Mouse (Mus musculus) liver, embryonic 14.5 days (tissue): ENCODE measurements around the gene Tada2b. TPM values are rescaled to one million over a fixed set of nuclear protein-coding genes. Genes with fewer than 3 reads are reported as not detected.

Source experiments
- ATAC-seq: fragments of 200-750 bp; cut with Nextera tagmentation; 2 replicates; pipeline ENCODE4 v1.8.0; 2017; ENCODE audit warnings: moderate number of reproducible peaks, mild to moderate bottlenecking, moderate library complexity; ENCODE audit not compliant: insufficient read depth
- DNase-seq, 3 experiments: peaks; one replicate each; pipeline ENCODE4 v3.0.0-alpha.2; 2012 to 2013; ENCODE audit warnings: low read depth in 3 of 3, low spot score in 3 of 3
- H3K27ac ChIP-seq: fragments of 300-500 bp; sonication (generic); 2 replicates; pipeline ENCODE4 v1.5.1; 2014; ENCODE audit warnings: moderate library complexity, mild to moderate bottlenecking, control low read depth, inconsistent platforms
- H3K27me3 ChIP-seq: fragments of 300-500 bp; sonication (generic); 2 replicates; pipeline ENCODE4 v1.6.1; 2014; ENCODE audit warnings: mild to moderate bottlenecking, low read length, moderate library complexity; ENCODE audit not compliant: control insufficient read depth, insufficient read depth
- H3K36me3 ChIP-seq: fragments of 300-500 bp; sonication (generic); replicated peaks from 2 replicates; pipeline ENCODE4 v1.6.1; 2014; ENCODE audit warnings: low read depth; ENCODE audit not compliant: control insufficient read depth, insufficient read depth
- H3K4me1 ChIP-seq, 2 experiments: fragments of 200-500 bp in 1 of 2; fragments of 300-500 bp in 1 of 2; sonication (generic) in 1 of 2; replicated peaks; 2 replicates each; pipeline ENCODE4 v1.6.1; 2012 to 2014; ENCODE audit warnings: antibody characterized with exemption in 1 of 2, inconsistent platforms in 1 of 2, low read length in 1 of 2; ENCODE audit not compliant: control insufficient read depth in 2 of 2, insufficient read depth in 2 of 2
- H3K4me2 ChIP-seq: fragments of 300-500 bp; sonication (generic); 2 replicates; pipeline ENCODE4 v1.6.1; 2014; ENCODE audit warnings: low read depth, mild to moderate bottlenecking, control low read depth, moderate library complexity
- H3K4me3 ChIP-seq, 2 experiments: fragments of 200-500 bp in 1 of 2; fragments of 300-500 bp in 1 of 2; sonication (generic) in 1 of 2; 2 replicates each; pipeline ENCODE4 v1.5.1; 2012 to 2014; ENCODE audit warnings: low read depth in 2 of 2, low read length in 2 of 2, mild to moderate bottlenecking in 2 of 2, control low read depth in 1 of 2, inconsistent platforms in 1 of 2, moderate library complexity in 1 of 2; ENCODE audit not compliant: insufficient read depth in 1 of 2
- H3K9ac ChIP-seq: fragments of 300-500 bp; sonication (generic); replicated peaks from 2 replicates; pipeline ENCODE4 v1.6.1; 2014; ENCODE audit warnings: mild to moderate bottlenecking, control low read depth, moderate library complexity
- H3K9me3 ChIP-seq: fragments of 300-500 bp; sonication (generic); 2 replicates; pipeline ENCODE4 v1.6.1; 2016; ENCODE audit warnings: low read length, mixed read lengths; ENCODE audit not compliant: control insufficient read depth
- CTCF ChIP-seq: IDR thresholded peaks from 2 replicates; pipeline ENCODE4 v1.5.1; 2016; ENCODE audit warnings: antibody characterized with exemption, low read depth, control low read depth
- EP300 ChIP-seq: IDR thresholded peaks from 2 replicates; pipeline ENCODE4 v1.6.1; 2016; ENCODE audit warnings: antibody characterized with exemption, low read depth
- WGBS: fragments of 180-500 bp; shearing (Covaris S2); extraction: QIAGEN DNeasy Blood & Tissue Kit; methylation state at CpG from one replicate; pipeline ENCODE4 v1.1.7; 2014; ENCODE audit not compliant: insufficient replicate concordance; 5-methylcytosine and 5-hydroxymethylcytosine counted together
- polyA plus RNA-seq, 2 experiments: library from polyadenylated mRNA; depleted of rRNA in 1 of 2; stranded (reverse) in 1 of 2; unstranded in 1 of 2; fragments of >200 nt; fragmentation: Nextera tagmentation in 1 of 2; extraction: Ambion mirVana in 1 of 2; gene quantifications; 2 replicates each; pipeline versions ENCODE4 v1.2.1 to v1.2.3; 2012 to 2014

The Tada2b gene
- polyA plus RNA-seq, 2 experiments: 1.4 to 4.6 TPM

GRCm38 (mm10) chr5:36505235-36505634 is 21.1 kb upstream of the Tada2b start:
- no peak overlapping the region for H3K9ac ChIP-seq
- no peak overlapping the region for H3K4me3 ChIP-seq
- 83% methylated on average over 7 of the region's 7 CpGs for WGBS
- H3K27me3 ChIP-seq: no peaks in the 10 kb centered on the region
- H3K4me2 ChIP-seq: no peak overlapping the region
- ATAC-seq (no peak), DNase-seq (no peak)
- TF ChIP-seq CTCF: no peak
- no peak for TF ChIP-seq EP300
- H3K9me3 ChIP-seq: no peaks in the 10 kb centered on the region
- H3K27ac ChIP-seq: no peak overlapping the region
- H3K4me1 ChIP-seq: no peaks in the 10 kb centered on the region
- H3K36me3 ChIP-seq: no peaks in the 10 kb centered on the region; the same call in 1 of the 2 replicates

- no peak for DNase-seq
- Histone ChIP-seq H3K4me1 (no peaks in the 10 kb centered on the region), H3K9ac (no peak overlapping the region), H3K4me2 (no peak overlapping the region), H3K36me3 (peaks cover 7% of the 10 kb centered on the region; the same call in 1 of the 2 replicates), H3K9me3 (no peaks in the 10 kb centered on the region), H3K27ac (no peak overlapping the region), H3K27me3 (no peaks in the 10 kb centered on the region), H3K4me3 (no peak overlapping the region)
- 86% methylated on average over 9 of the region's 9 CpGs for WGBS
- no peak for ATAC-seq
- TF ChIP-seq EP300 (no peak), CTCF (no peak)
Observed at GRCm38 (mm10) chr5:36494709-36495108, 10.6 kb upstream of the Tada2b start.

GRCm38 (mm10) chr5:36493919-36494318 is 9.8 kb upstream of the Tada2b start:
- DNase-seq: no peak
- Histone ChIP-seq H3K36me3 (peaks cover 7% of the 10 kb centered on the region; the same call in 1 of the 2 replicates), H3K4me2 (no peak overlapping the region), H3K4me3 (no peak overlapping the region), H3K9ac (no peak overlapping the region), H3K27ac (no peak overlapping the region), H3K27me3 (no peaks in the 10 kb centered on the region), H3K9me3 (no peaks in the 10 kb centered on the region), H3K4me1 (no peaks in the 10 kb centered on the region)
- no peak for ATAC-seq
- WGBS: 81% methylated on average over 6 of the region's 6 CpGs
- no peak for TF ChIP-seq CTCF
- TF ChIP-seq EP300: no peak

GRCm38 (mm10) chr5:36489225-36489624 is 5.1 kb upstream of the Tada2b start:
- H3K9ac ChIP-seq: no peak overlapping the region
- no peak overlapping the region for H3K4me3 ChIP-seq
- WGBS: 47% methylated on average over 2 of the region's 2 CpGs
- DNase-seq (no peak), ATAC-seq (no peak)
- TF ChIP-seq CTCF (peak; percentile 61), EP300 (no peak)
- H3K36me3 ChIP-seq: peaks cover 3% of the 10 kb centered on the region; the same call in 1 of the 2 replicates
- H3K9me3 ChIP-seq: no peaks in the 10 kb centered on the region
- peaks cover 7% of the 10 kb centered on the region in 2 experiments for H3K4me1 ChIP-seq
- H3K27me3 ChIP-seq: peaks cover 17% of the 10 kb centered on the region
- H3K27ac ChIP-seq: no peak overlapping the region
- H3K4me2 ChIP-seq: no peak overlapping the region

GRCm38 (mm10) chr5:36485306-36485705 is 1.2 kb upstream of the Tada2b start:
- Histone ChIP-seq H3K27ac (no peak overlapping the region), H3K4me2 (peak overlapping the region; percentile 99), H3K4me1 (peaks cover 14 to 17% of the 10 kb centered on the region in 2 experiments), H3K27me3 (peaks cover 17% of the 10 kb centered on the region), H3K4me3 (peak overlapping the region; percentile 66 to 73), H3K9me3 (no peaks in the 10 kb centered on the region), H3K36me3 (no peaks in the 10 kb centered on the region), H3K9ac (peak overlapping the region; percentile 61)
- TF ChIP-seq CTCF: no peak
- no peak for TF ChIP-seq EP300
- WGBS: 21% methylated on average over 19 of the region's 19 CpGs
- no peak for DNase-seq
- no peak for ATAC-seq
